Mouse (Mus musculus) MEL (cell line): ENCODE results near the gene Fam178b.

Experiments
- CHD2 ChIP-seq: IDR thresholded peaks from 2 replicates; pipeline ENCODE4 v1.6.1; 2011; ENCODE audit warnings: low read length, improper control_type of control experiment
- CTCF ChIP-seq, 3 experiments: IDR thresholded peaks in 2 of 3; conservative IDR thresholded peaks in 1 of 3; 2 replicates each; pipeline ENCODE4 v1.5.1; 2011 to 2012; ENCODE audit warnings: low read length in 3 of 3, low read depth in 2 of 3, mild to moderate bottlenecking in 2 of 3, improper control_type of control experiment in 1 of 3, inconsistent platforms in 1 of 3, mixed read lengths in 1 of 3, moderate library complexity in 1 of 3; ENCODE audit not compliant: control insufficient read depth in 1 of 3, insufficient read depth in 1 of 3, poor library complexity in 1 of 3, severe bottlenecking in 1 of 3
- EP300 ChIP-seq, 2 experiments: IDR thresholded peaks; 2 replicates each; pipeline ENCODE4 v1.6.1; 2011; ENCODE audit warnings: improper control_type of control experiment in 2 of 2, low read length in 2 of 2, low read depth in 1 of 2, mild to moderate bottlenecking in 1 of 2
- HCFC1 ChIP-seq: IDR thresholded peaks from 2 replicates; pipeline ENCODE4 v1.6.1; 2012; ENCODE audit warnings: low read depth, mild to moderate bottlenecking, inconsistent platforms, low read length, improper control_type of control experiment, moderate library complexity
- KAT2A ChIP-seq: conservative IDR thresholded peaks from 2 replicates; pipeline ENCODE4 v1.6.1; 2012; ENCODE audit warnings: low read depth, low read length, improper control_type of control experiment, inconsistent platforms
- MYC ChIP-seq: IDR thresholded peaks from 2 replicates; pipeline ENCODE4 v1.6.1; 2011; ENCODE audit warnings: low read depth, mild to moderate bottlenecking, low read length, improper control_type of control experiment, moderate library complexity
- NELFE ChIP-seq: IDR thresholded peaks from 2 replicates; pipeline ENCODE4 v1.6.1; 2011; ENCODE audit warnings: low read depth, low read length, improper control_type of control experiment
- NRF1 ChIP-seq: IDR thresholded peaks from 2 replicates; pipeline ENCODE4 v1.6.1; 2014; ENCODE audit warnings: low read depth, mild to moderate bottlenecking, inconsistent platforms, low read length, improper control_type of control experiment, moderate library complexity; ENCODE audit not compliant: poor library complexity, insufficient read depth, severe bottlenecking
- POLR2A ChIP-seq, 2 experiments: IDR thresholded peaks; 2 replicates each; pipeline ENCODE4 v1.6.1; 2011 to 2012; ENCODE audit warnings: low read length in 2 of 2, mild to moderate bottlenecking in 2 of 2, control low read depth in 1 of 2, improper control_type of control experiment in 1 of 2, low read depth in 1 of 2, moderate library complexity in 1 of 2; ENCODE audit not compliant: control insufficient read depth in 1 of 2, insufficient read depth in 1 of 2, poor library complexity in 1 of 2
- RAD21 ChIP-seq: IDR thresholded peaks from 2 replicates; pipeline ENCODE4 v1.6.1; 2011; ENCODE audit warnings: mild to moderate bottlenecking, low read depth, low read length, improper control_type of control experiment
- TCF12 ChIP-seq: IDR thresholded peaks from 2 replicates; pipeline ENCODE4 v1.6.1; 2014; ENCODE audit warnings: low read depth, mild to moderate bottlenecking, inconsistent platforms, low read length, improper control_type of control experiment, moderate library complexity
- USF1 ChIP-seq: IDR thresholded peaks from 2 replicates; pipeline ENCODE4 v1.6.1; 2014; ENCODE audit warnings: low read depth, mild to moderate bottlenecking, inconsistent platforms, low read length, improper control_type of control experiment, moderate library complexity
- USF2 ChIP-seq, 2 experiments: IDR thresholded peaks; 2 replicates each; pipeline ENCODE4 v1.6.1; 2011 to 2012; ENCODE audit warnings: improper control_type of control experiment in 2 of 2, low read length in 2 of 2, borderline replicate concordance in 1 of 2, inconsistent platforms in 1 of 2, low read depth in 1 of 2, mild to moderate bottlenecking in 1 of 2; ENCODE audit not compliant: insufficient read depth in 1 of 2
- ZNF384 ChIP-seq: IDR thresholded peaks from 2 replicates; pipeline ENCODE4 v1.6.1; 2012; ENCODE audit warnings: low read depth, mild to moderate bottlenecking, inconsistent platforms, low read length, improper control_type of control experiment

GRCm38 (mm10) chr1:36575347-36575746 lies 107.6 kb downstream of the Fam178b start:
- TF ChIP-seq POLR2A (IDR thresholded peaks at IDR 0.05; ENCODE audit: control insufficient read depth in 1 of 2, insufficient read depth in 1 of 2, low read depth in 1 of 2, low read length in 2 of 2, poor library complexity in 1 of 2) (no peak), USF1 (no peak), TCF12 (no peak), KAT2A (no peak), CTCF (IDR thresholded peaks at IDR 0.05 in 2 of 3, conservative IDR thresholded peaks at IDR 0.05 in 1 of 3; ENCODE audit: control insufficient read depth in 1 of 3, insufficient read depth in 1 of 3, low read depth in 2 of 3, low read length in 3 of 3, poor library complexity in 1 of 3, severe bottlenecking in 1 of 3) (no peak), ZNF384 (no peak), MYC (no peak), EP300 (IDR thresholded peaks at IDR 0.05; ENCODE audit: low read depth in 1 of 2, low read length in 2 of 2) (no peak), NELFE (no peak), RAD21 (no peak), CHD2 (no peak), USF2 (IDR thresholded peaks at IDR 0.05; ENCODE audit: borderline replicate concordance in 1 of 2, insufficient read depth in 1 of 2, low read depth in 1 of 2, low read length in 2 of 2) (no peak), HCFC1 (no peak), NRF1 (no peak)
